Mouse (Mus musculus): ENCODE results near the gene Bhlhe41.

GRCm38 (mm10) chr6:145883010-145883409, 17.7 kb upstream of the Bhlhe41 start:
- TF ChIP-seq POLR2A (IDR thresholded peaks at IDR 0.05; ENCODE audit: insufficient read depth, low read depth, low read length) (no peak), CTCF (IDR thresholded peaks at IDR 0.05) (no peak)

All from heart, adult 2 months (tissue).